Mouse (Mus musculus) forebrain, postnatal 0 days (tissue): Measurements from ENCODE around the gene Gm10057. TPM values are rescaled to one million over a fixed set of nuclear protein-coding genes. Genes with fewer than 3 reads are reported as not detected.
"Not testable (repeated sequence)": the region's sequence is repeated elsewhere in the genome, so short reads cannot be mapped to it uniquely, and the experiment has no call there.

ENCODE experiments used
- ATAC-seq: fragments of 200-750 bp; cut with Nextera tagmentation; 2 replicates; pipeline ENCODE4 v1.8.0; 2017; ENCODE audit warnings: mild to moderate bottlenecking, moderate library complexity
- DNase-seq: peaks from one replicate; pipeline ENCODE4 v3.0.0-alpha.2; 2015
- H3K27ac ChIP-seq: fragments of 300-500 bp; sonication (generic); 2 replicates; pipeline ENCODE4 v1.5.1; 2014; ENCODE audit warnings: low read depth, mild to moderate bottlenecking, antibody characterized with exemption, low read length, moderate library complexity, mixed read lengths
- H3K27me3 ChIP-seq: fragments of 300-500 bp; sonication (generic); 2 replicates; pipeline ENCODE4 v1.6.1; 2014; ENCODE audit warnings: mild to moderate bottlenecking, low read length, mixed read lengths; ENCODE audit not compliant: insufficient read depth
- H3K36me3 ChIP-seq: fragments of 300-500 bp; sonication (generic); 2 replicates; pipeline ENCODE4 v1.6.1; 2014; ENCODE audit warnings: mild to moderate bottlenecking, moderate library complexity; ENCODE audit not compliant: insufficient read depth
- H3K4me1 ChIP-seq: fragments of 300-500 bp; sonication (generic); 2 replicates; pipeline ENCODE4 v1.6.1; 2014; ENCODE audit warnings: antibody characterized with exemption; ENCODE audit not compliant: insufficient read depth
- H3K4me2 ChIP-seq: fragments of 300-500 bp; sonication (generic); 2 replicates; pipeline ENCODE4 v1.6.1; 2014; ENCODE audit warnings: low read depth, mild to moderate bottlenecking, moderate library complexity
- H3K4me3 ChIP-seq: fragments of 300-500 bp; sonication (generic); 2 replicates; pipeline ENCODE4 v1.5.1; 2014; ENCODE audit warnings: low read depth, low read length, mixed read lengths
- H3K9ac ChIP-seq: fragments of 300-500 bp; sonication (generic); 2 replicates; pipeline ENCODE4 v1.6.1; 2014; ENCODE audit warnings: mild to moderate bottlenecking
- H3K9me3 ChIP-seq: fragments of 300-500 bp; sonication (generic); 2 replicates; pipeline ENCODE4 v1.6.1; 2016; ENCODE audit warnings: low read length
- polyA plus RNA-seq: library from polyadenylated mRNA; unstranded; fragments of >200 nt; fragmentation: Nextera tagmentation; extraction: Ambion mirVana; gene quantifications from 2 replicates; pipeline ENCODE4 v1.2.1, GENCODE M21; 2015
- total RNA-seq: library from RNA; depleted of rRNA; stranded (reverse); fragments of >200 nt; gene quantifications from 2 replicates; pipeline ENCODE4 v1.2.3, GENCODE M21; 2014; rRNA removed

Gene Gm10057
- total RNA-seq = not detected in 2 replicates
- not detected in 2 replicates for polyA plus RNA-seq

DNA sequence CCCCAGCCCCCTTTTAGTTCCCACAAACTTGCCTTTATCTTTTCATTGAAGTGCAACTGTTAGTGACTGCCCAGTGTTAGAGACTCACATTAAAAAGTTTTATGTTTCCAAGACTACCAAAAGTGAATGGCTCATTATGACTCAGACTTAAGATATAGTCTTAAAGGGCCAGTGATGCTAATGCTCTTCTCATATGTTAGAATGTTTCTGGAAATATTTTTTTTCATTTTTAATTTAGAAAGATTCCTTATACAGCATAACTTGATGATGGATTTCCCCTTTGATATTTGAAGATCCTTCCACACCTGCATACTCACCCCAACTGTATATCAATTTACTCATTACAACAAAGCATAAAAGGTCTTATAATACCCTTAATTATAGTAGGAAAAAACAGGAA, at the start of gene Gm10057:
TSS of gene Gm10057 (minus strand) at position 101 of the 400 bp plus-strand sequence.
- not testable (repeated sequence) for H3K36me3 ChIP-seq, ATAC-seq, H3K27ac ChIP-seq, H3K4me2 ChIP-seq, DNase-seq, H3K9ac ChIP-seq, H3K4me3 ChIP-seq, H3K4me1 ChIP-seq, H3K27me3 ChIP-seq, H3K9me3 ChIP-seq

DNA sequence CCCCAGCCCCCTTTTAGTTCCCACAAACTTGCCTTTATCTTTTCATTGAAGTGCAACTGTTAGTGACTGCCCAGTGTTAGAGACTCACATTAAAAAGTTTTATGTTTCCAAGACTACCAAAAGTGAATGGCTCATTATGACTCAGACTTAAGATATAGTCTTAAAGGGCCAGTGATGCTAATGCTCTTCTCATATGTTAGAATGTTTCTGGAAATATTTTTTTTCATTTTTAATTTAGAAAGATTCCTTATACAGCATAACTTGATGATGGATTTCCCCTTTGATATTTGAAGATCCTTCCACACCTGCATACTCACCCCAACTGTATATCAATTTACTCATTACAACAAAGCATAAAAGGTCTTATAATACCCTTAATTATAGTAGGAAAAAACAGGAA, 21.1 kb downstream of the Gm10057 start, which contains the start of gene 4921511M17Rik:
TSS of gene 4921511M17Rik (minus strand) at position 101 of the 400 bp plus-strand sequence.
- H3K36me3 ChIP-seq, DNase-seq, H3K4me2 ChIP-seq, H3K4me3 ChIP-seq, H3K4me1 ChIP-seq, H3K27ac ChIP-seq, H3K27me3 ChIP-seq, H3K9ac ChIP-seq, H3K9me3 ChIP-seq, ATAC-seq: not testable (repeated sequence)

DNA sequence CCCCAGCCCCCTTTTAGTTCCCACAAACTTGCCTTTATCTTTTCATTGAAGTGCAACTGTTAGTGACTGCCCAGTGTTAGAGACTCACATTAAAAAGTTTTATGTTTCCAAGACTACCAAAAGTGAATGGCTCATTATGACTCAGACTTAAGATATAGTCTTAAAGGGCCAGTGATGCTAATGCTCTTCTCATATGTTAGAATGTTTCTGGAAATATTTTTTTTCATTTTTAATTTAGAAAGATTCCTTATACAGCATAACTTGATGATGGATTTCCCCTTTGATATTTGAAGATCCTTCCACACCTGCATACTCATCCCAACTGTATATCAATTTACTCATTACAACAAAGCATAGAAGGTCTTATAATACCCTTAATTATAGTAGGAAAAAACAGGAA, 42.3 kb downstream of the Gm10057 start, which contains the start of gene Samt1:
TSS of gene Samt1 (minus strand) at position 101 of the 400 bp plus-strand sequence.
- not testable (repeated sequence) for H3K9me3 ChIP-seq, ATAC-seq, DNase-seq, H3K4me3 ChIP-seq, H3K4me2 ChIP-seq, H3K27ac ChIP-seq, H3K36me3 ChIP-seq, H3K4me1 ChIP-seq, H3K27me3 ChIP-seq, H3K9ac ChIP-seq

Other genes starting within 250 kb of the Gm10057 start
- gene Spin2c, start 222.8 kb downstream of the Gm10057 start, total RNA-seq = 20.4 and 27.3 TPM in 2 replicates
- 27.6 and 31.5 TPM in 2 replicates for gene Spin2c, start 222.8 kb downstream of the Gm10057 start, polyA plus RNA-seq
- not detected in 2 replicates for gene Samt1, start 42.4 kb downstream of the Gm10057 start, total RNA-seq
- not detected in 2 replicates for gene Samt1, start 42.4 kb downstream of the Gm10057 start, polyA plus RNA-seq
- gene 4921511M17Rik, start 21.2 kb downstream of the Gm10057 start, total RNA-seq = not detected in 2 replicates
- gene 4921511M17Rik, start 21.2 kb downstream of the Gm10057 start, polyA plus RNA-seq = not detected in 2 replicates
- gene Gm15140, start 65.6 kb upstream of the Gm10057 start, total RNA-seq = not detected in 2 replicates
- not detected in 2 replicates for gene Gm15140, start 65.6 kb upstream of the Gm10057 start, polyA plus RNA-seq